Mouse (Mus musculus): Measurements from ENCODE around the gene Gm2004. TPM values are rescaled to one million over a fixed set of nuclear protein-coding genes. Genes with fewer than 3 reads are reported as not detected.

Gm2004 gene
- total RNA-seq (2023), result 1 to 10 TPM in 1 of 2 experiments, under 1 TPM in 1; 0.53 to 1.0 TPM

DNA sequence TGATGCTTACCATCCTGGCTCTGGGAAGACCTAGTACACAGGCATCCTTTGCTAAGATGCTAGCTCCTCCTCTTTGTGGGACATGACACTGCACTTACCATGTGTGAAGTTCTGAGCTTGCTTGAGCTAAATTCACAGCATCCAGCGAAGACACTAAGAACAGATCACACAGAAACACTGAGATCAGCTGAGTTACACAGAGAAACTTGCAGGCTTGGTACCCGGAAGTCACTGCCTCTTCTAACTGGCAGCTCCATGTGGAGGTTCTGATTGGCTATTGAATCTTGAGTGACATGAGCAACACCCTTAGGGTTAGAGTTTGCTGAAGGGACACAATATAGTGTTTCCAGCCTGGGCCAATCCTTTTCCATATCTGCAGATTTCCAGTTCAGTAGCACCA, at the start of gene Gm2004:
Gene Gm2004, minus strand, starts transcription at position 101 of the 400 bp plus-strand sequence.

Other genes with a start within 250 kb of the Gm2004 start
- under 1 TPM; 0.44 to 0.71 TPM for gene Zfp966, start 218.7 kb downstream of the Gm2004 start, total RNA-seq (2023)
- 1 to 10 TPM; 1.3 to 2.1 TPM for gene Gm2026, start 184.5 kb downstream of the Gm2004 start, total RNA-seq (2023)
- gene 2210418O10Rik, start 76.7 kb upstream of the Gm2004 start, total RNA-seq (2023), result 1 to 10 TPM; 1.1 to 2.4 TPM
- gene Gm11009, start 169.7 kb upstream of the Gm2004 start, total RNA-seq (2023), result not detected

All from neutrophil, adult 59 days (primary cell).